Mouse (Mus musculus): ENCODE results near the gene Uvrag. TPM values are rescaled to one million over a fixed set of nuclear protein-coding genes. Genes with fewer than 3 reads are reported as not detected.
"Not testable (repeated sequence)": the region's sequence is repeated elsewhere in the genome, so short reads cannot be mapped to it uniquely, and the experiment has no call there.

Uvrag gene
- polyA plus RNA-seq, 1 experiment: 13.9 TPM

DNA sequence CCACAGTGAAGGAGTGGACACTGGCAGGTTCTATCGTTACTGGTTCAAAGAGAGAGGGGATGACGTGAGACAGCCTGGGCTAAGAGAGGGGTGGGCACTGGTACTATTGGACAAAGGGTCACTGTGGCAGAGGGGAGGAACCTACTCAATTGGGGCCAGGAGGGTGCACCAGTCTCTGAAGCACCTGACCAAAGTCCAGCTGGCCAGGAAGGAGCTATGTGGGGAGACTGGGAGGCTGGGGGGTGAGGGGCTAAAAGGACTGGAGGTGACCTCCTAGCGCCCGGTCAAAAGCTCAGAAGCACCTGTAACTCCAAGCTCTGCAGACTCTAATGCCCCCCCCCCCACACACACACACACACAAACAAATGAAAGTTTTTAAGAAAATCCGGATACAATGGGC is 65.8 kb downstream of the Uvrag start:
- no peak for TF ChIP-seq GATA1 (IDR thresholded peaks at IDR 0.05; ENCODE audit: borderline replicate concordance, low read length)
- TF ChIP-seq FLI1 (IDR thresholded peaks at IDR 0.05; ENCODE audit: low read length): no peak
- no peaks in the 10 kb centered on the region for H3K27me3 ChIP-seq (replicated peaks)
- no peaks in the 10 kb centered on the region for H3K9me3 ChIP-seq
- no peak overlapping the region for H3K4me3 ChIP-seq (replicated peaks)
- H3K4me1 ChIP-seq: peaks cover 15% of the 10 kb centered on the region
- H3K36me3 ChIP-seq (replicated peaks; ENCODE audit: low read length): peaks cover 45% of the 10 kb centered on the region

DNA sequence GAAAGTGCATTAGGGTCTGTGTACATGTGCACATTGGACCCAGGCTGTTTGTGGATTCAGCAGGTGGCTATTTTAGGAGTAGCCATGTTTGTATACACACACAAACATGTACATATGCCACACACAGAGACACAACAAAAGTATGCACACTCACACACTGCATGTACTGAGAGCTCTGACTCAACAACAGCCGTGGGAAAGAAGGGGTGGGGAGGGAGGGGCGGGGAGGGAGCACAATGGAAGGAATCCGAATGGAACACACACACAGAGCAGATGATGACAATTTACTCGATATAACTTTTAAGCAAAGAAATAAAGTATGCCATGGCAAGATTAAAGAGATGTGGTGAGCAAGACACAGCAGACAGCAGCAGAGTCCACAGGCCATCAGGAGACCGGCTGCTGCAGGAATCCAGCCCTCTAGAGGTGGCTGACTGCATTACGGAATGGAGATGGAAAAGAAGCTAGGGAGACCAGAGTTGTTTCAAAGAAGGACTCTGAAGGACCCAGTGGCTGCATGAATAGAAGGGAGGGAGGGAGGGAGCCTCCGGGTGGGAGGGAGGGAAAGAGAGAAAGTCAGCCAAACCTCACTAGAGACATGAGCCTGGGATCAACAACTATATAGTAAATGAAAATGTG is 67.1 kb downstream of the Uvrag start:
- no peak overlapping the region for H3K4me3 ChIP-seq (replicated peaks)
- H3K9me3 ChIP-seq: no peaks in the 10 kb centered on the region
- peaks cover 51% of the 10 kb centered on the region for H3K36me3 ChIP-seq (replicated peaks; ENCODE audit: low read length)
- H3K4me1 ChIP-seq: peaks cover 18% of the 10 kb centered on the region
- no peaks in the 10 kb centered on the region for H3K27me3 ChIP-seq (replicated peaks)
- TF ChIP-seq GATA1 (IDR thresholded peaks at IDR 0.05; ENCODE audit: borderline replicate concordance, low read length): no peak
- no peak for TF ChIP-seq FLI1 (IDR thresholded peaks at IDR 0.05; ENCODE audit: low read length)

DNA sequence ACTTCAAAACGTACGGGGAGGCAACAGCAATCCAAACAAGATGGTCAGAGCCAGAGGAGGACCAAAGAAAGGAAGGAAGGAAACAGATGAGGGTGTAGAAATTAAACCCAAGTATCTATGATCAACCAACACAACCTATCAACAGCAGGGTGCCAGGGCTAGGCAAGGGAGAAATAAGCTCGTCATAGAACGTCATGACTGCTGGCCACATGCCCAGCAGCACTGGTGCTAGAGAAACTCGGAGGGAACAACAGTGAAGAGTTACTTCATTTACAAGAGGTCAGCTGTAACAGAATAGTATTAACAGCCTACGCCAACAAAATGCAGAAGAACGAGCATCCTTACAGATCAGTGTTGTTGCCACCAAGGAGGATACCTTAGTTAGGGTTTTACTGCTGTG is 73.2 kb downstream of the Uvrag start:
- peaks cover 58% of the 10 kb centered on the region for H3K36me3 ChIP-seq (replicated peaks; ENCODE audit: low read length)

DNA sequence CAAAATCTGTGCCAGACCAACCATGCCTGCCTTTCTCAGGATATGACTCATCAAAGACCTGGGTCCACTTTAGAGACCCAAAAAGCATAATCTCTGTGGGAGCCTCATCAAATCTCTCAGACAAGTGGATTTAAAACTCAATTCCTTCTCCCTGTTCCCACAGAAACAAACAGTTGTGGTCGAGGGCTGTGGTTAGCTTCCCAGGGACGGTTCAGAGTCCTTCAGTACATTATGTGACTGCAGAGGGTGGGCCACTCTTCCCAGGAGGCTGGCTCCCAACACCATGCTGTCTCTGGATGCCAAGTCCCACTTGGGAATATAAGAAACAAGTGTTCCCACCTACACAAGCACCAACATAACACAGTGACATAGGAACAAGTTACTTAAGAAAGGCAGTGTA is 75.0 kb downstream of the Uvrag start:
- TF ChIP-seq GATA1 (IDR thresholded peaks at IDR 0.05; ENCODE audit: borderline replicate concordance, low read length) (no peak), FLI1 (IDR thresholded peaks at IDR 0.05; ENCODE audit: low read length) (no peak)
- Histone ChIP-seq H3K27me3 (replicated peaks) (no peaks in the 10 kb centered on the region), H3K4me1 (peaks cover 27% of the 10 kb centered on the region), H3K9me3 (no peaks in the 10 kb centered on the region), H3K4me3 (replicated peaks) (no peak overlapping the region), H3K36me3 (replicated peaks; ENCODE audit: low read length) (peaks cover 59% of the 10 kb centered on the region)

More for the DNA sequence above, 73.2 kb downstream of the Uvrag start:
- no peak for TF ChIP-seq GATA1 (IDR thresholded peaks at IDR 0.05; ENCODE audit: borderline replicate concordance, low read length)
- TF ChIP-seq FLI1 (IDR thresholded peaks at IDR 0.05; ENCODE audit: low read length): no peak
- H3K4me1 ChIP-seq: peaks cover 15% of the 10 kb centered on the region
- H3K4me3 ChIP-seq (replicated peaks): no peak overlapping the region
- H3K27me3 ChIP-seq (replicated peaks): no peaks in the 10 kb centered on the region
- no peaks in the 10 kb centered on the region for H3K9me3 ChIP-seq

DNA sequence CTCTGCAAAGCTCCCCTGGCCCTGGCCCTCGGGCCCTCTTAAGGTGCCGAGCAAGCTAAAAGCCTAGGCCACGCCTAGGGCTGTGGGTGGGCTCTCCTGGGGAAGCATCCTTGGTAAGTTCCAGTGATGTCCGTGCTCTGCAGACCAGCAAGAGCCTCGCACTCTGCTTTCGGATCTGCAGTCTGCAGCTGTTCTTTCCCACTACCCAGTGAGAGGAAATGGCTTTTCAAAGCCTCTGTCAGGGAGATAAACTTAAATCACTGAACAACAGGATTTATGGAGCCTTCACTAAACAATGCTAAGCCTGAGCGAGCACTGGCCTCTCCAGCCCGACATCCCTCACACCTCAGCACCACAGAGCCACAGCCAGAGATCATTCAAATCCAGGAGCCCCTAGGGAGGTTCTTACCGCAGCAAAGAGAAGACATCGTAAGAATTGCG is 75.5 kb downstream of the Uvrag start:
- Histone ChIP-seq H3K36me3 (replicated peaks; ENCODE audit: low read length) (peaks cover 61% of the 10 kb centered on the region), H3K4me3 (replicated peaks) (no peak overlapping the region), H3K4me1 (peaks cover 31% of the 10 kb centered on the region), H3K27me3 (replicated peaks) (no peaks in the 10 kb centered on the region), H3K9me3 (no peaks in the 10 kb centered on the region)
- TF ChIP-seq FLI1 (IDR thresholded peaks at IDR 0.05; ENCODE audit: low read length): no peak
- TF ChIP-seq GATA1 (IDR thresholded peaks at IDR 0.05; ENCODE audit: borderline replicate concordance, low read length): no peak

DNA sequence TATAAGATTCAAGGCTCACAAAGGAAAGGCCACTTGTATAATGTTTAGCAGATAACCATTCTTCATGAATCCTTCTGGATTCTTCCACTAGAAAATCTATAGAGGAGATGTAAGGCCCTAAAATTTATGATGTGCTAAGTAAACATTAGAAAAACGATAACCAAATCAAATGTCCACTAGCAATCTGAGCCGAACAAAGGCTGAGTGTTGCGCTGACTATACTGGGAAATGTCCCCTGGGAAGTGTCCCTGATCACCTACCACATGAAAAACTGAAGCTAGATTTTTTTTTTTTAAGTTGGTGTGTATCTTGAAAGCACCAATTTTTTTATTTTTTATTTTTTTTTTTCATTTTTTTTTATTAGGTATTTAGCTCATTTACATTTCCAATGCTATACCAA is 76.1 kb downstream of the Uvrag start:
- no peaks in the 10 kb centered on the region for H3K27me3 ChIP-seq (replicated peaks)
- H3K36me3 ChIP-seq (replicated peaks; ENCODE audit: low read length): peaks cover 59% of the 10 kb centered on the region
- no peak overlapping the region for H3K4me3 ChIP-seq (replicated peaks)
- H3K9me3 ChIP-seq: no peaks in the 10 kb centered on the region
- TF ChIP-seq GATA1 (IDR thresholded peaks at IDR 0.05; ENCODE audit: borderline replicate concordance, low read length) (no peak), FLI1 (IDR thresholded peaks at IDR 0.05; ENCODE audit: low read length) (no peak)
- H3K4me1 ChIP-seq: peaks cover 31% of the 10 kb centered on the region

DNA sequence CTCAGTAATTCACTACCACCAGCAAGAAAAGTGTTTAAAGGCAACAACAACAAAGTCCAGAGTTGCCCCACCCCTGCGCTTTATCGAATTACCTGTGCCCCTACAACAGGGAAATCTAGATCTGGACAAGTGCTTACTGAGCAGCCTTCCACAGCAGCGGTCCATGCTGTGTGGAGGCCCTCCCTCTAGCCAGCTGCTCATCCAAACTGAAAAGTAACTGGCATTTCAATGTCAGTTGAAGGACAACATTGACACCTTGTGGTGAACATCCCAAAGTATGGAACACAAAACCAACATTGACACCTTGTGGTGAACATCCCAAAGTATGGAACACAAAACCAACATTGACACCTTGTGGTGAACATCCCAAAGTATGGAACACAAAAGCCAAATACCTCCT is 78.7 kb downstream of the Uvrag start:
- H3K9me3 ChIP-seq; H3K4me3 ChIP-seq (replicated peaks); H3K27me3 ChIP-seq (replicated peaks): not testable (repeated sequence)
- H3K36me3 ChIP-seq (replicated peaks; ENCODE audit: low read length): peaks cover 49% of the 10 kb centered on the region
- H3K4me1 ChIP-seq: peaks cover 23% of the 10 kb centered on the region

DNA sequence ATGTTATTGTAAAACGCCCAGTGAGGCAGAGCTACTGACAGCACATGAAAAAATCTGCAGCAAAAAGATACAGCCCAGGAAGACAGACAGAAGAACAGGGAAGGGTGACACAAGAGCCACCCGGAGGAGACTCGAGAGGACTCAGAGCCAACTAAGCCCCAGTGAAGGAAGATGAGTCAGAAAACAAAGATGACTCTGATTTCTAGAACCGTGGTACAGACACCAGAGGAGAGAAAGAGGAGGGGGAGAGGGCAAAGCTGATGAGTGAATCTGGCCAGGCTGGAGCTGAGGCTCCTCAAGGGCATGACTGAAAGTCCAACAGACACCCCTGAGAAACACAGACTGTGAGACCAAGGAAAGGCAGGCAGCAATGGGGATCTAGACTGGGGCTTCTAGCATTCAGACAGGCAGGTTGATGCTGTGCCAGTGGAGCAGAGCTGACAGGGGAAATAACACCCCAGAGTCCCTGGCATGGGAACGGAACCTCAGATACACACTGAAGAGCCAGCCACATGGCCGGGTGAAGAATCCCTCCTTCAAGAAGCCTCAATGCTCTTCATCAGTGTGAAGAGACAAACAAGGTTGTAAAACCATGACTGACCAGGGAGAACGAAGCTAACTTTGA is 79.8 kb downstream of the Uvrag start:
- Histone ChIP-seq H3K4me1 (peaks cover 21% of the 10 kb centered on the region), H3K36me3 (replicated peaks; ENCODE audit: low read length) (peaks cover 54% of the 10 kb centered on the region), H3K9me3 (no peaks in the 10 kb centered on the region), H3K4me3 (replicated peaks) (no peak overlapping the region), H3K27me3 (replicated peaks) (no peaks in the 10 kb centered on the region)
- TF ChIP-seq FLI1 (IDR thresholded peaks at IDR 0.05; ENCODE audit: low read length) (no peak), GATA1 (IDR thresholded peaks at IDR 0.05; ENCODE audit: borderline replicate concordance, low read length) (no peak)

DNA sequence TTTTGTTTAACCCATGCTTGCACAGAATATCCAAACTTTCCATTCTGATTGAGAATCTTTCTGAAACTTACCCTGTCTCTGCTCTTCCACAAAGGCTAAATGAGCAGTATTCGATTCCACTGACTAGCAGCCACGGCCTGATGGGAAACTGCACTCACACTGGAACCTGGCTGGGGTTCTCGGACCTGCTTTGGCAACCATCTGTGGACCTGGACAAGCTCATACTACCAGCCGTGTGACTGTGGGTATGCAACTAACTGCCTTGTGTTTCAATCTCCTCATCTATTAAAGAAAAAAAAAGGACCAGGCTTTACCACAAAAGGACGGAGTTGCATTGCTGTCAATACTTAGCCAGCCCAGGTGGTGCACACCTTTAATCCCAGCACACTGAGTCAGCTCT is 80.5 kb downstream of the Uvrag start:
- Histone ChIP-seq H3K4me1 (peaks cover 18% of the 10 kb centered on the region), H3K27me3 (replicated peaks) (no peaks in the 10 kb centered on the region), H3K36me3 (replicated peaks; ENCODE audit: low read length) (peaks cover 55% of the 10 kb centered on the region), H3K9me3 (no peaks in the 10 kb centered on the region), H3K4me3 (replicated peaks) (no peak overlapping the region)
- TF ChIP-seq GATA1 (IDR thresholded peaks at IDR 0.05; ENCODE audit: borderline replicate concordance, low read length) (no peak), FLI1 (IDR thresholded peaks at IDR 0.05; ENCODE audit: low read length) (no peak)

DNA sequence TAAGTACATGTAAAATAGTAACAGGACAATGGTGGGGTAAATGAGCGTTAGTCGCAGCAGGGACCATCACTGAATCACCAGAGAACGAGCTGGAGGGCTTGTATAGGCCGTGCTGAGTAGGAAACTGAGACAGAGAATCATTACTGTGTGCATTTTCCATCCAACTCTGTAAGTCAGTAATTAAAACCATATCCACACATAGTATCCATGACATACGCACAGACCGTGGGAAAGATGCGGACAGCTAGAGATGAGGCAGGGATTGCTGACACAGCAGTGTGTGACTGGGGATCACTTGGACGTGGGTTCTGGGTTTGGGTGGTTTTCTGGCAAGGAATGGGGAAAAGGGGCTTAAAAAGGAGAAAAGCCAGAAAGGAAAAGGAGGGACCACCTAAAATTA is 81.0 kb downstream of the Uvrag start:
- Histone ChIP-seq H3K9me3 (no peaks in the 10 kb centered on the region), H3K27me3 (replicated peaks) (no peaks in the 10 kb centered on the region), H3K4me3 (replicated peaks) (no peak overlapping the region), H3K4me1 (peaks cover 18% of the 10 kb centered on the region), H3K36me3 (replicated peaks; ENCODE audit: low read length) (peaks cover 54% of the 10 kb centered on the region)
- TF ChIP-seq FLI1 (IDR thresholded peaks at IDR 0.05; ENCODE audit: low read length) (no peak), GATA1 (IDR thresholded peaks at IDR 0.05; ENCODE audit: borderline replicate concordance, low read length) (no peak)
